Mouse (Mus musculus) ovary, postnatal 10 days (tissue): ENCODE data around the gene Chek2.

Source experiments
- DNase-seq: peaks from one replicate; pipeline ENCODE4 v3.0.0; 2022; ENCODE audit warnings: low spot score

Gene Chek2

GRCm38 (mm10) chr5:110898785-110899184, 59.0 kb downstream of the Chek2 start:
- DNase-seq, result no peak

- no peak for DNase-seq
Measured at GRCm38 (mm10) chr5:110900331-110900730, 60.6 kb downstream of the Chek2 start.

- DNase-seq, result no peak
Measured at GRCm38 (mm10) chr5:110906708-110907107, 66.9 kb downstream of the Chek2 start.

GRCm38 (mm10) chr5:110908879-110909278, 69.1 kb downstream of the Chek2 start:
- no peak for DNase-seq

- no peak for DNase-seq
Measured at GRCm38 (mm10) chr5:110909955-110910589, 70.3 kb downstream of the Chek2 start.

- DNase-seq, result no peak
Measured at GRCm38 (mm10) chr5:110914859-110915258, 75.1 kb downstream of the Chek2 start.

- DNase-seq, result no peak
Measured at GRCm38 (mm10) chr5:110916241-110916640, 76.5 kb downstream of the Chek2 start.

- no peak for DNase-seq
Measured at GRCm38 (mm10) chr5:110919541-110919940, 79.8 kb downstream of the Chek2 start.

- DNase-seq, result no peak
Measured at GRCm38 (mm10) chr5:110923336-110923735, 83.6 kb downstream of the Chek2 start.
